Mouse (Mus musculus) hindbrain, embryonic 15.5 days (tissue): Measurements from ENCODE around the gene Zfp950. TPM values are rescaled to one million over a fixed set of nuclear protein-coding genes. Genes with fewer than 3 reads are reported as not detected.

ENCODE experiments used
- ATAC-seq: fragments of 200-750 bp; cut with Nextera tagmentation; 2 replicates; pipeline ENCODE4 v1.8.0; 2017; ENCODE audit warnings: low read depth, moderate number of reproducible peaks, moderate TSS enrichment; ENCODE audit not compliant: low FRiP score
- H3K27ac ChIP-seq: fragments of 300-500 bp; sonication (generic); replicated peaks from 2 replicates; pipeline ENCODE4 v1.5.1; 2015; ENCODE audit warnings: mild to moderate bottlenecking, inconsistent platforms
- H3K27me3 ChIP-seq: fragments of 300-500 bp; sonication (generic); 2 replicates; pipeline ENCODE4 v1.6.1; 2015; ENCODE audit warnings: control low read depth, inconsistent platforms
- H3K36me3 ChIP-seq: fragments of 300-500 bp; sonication (generic); 2 replicates; pipeline ENCODE4 v1.6.1; 2015; ENCODE audit warnings: control low read depth, inconsistent platforms
- H3K4me1 ChIP-seq: fragments of 300-500 bp; sonication (generic); replicated peaks from 2 replicates; pipeline ENCODE4 v1.6.1; 2015; ENCODE audit warnings: control low read depth, inconsistent platforms
- H3K4me2 ChIP-seq: fragments of 300-500 bp; sonication (generic); 2 replicates; pipeline ENCODE4 v1.6.1; 2015; ENCODE audit warnings: moderate library complexity, mild to moderate bottlenecking, inconsistent platforms
- H3K4me3 ChIP-seq: fragments of 300-500 bp; sonication (generic); 2 replicates; pipeline ENCODE4 v1.5.1; 2015; ENCODE audit warnings: mild to moderate bottlenecking, inconsistent platforms
- H3K9ac ChIP-seq: fragments of 300-500 bp; sonication (generic); 2 replicates; pipeline ENCODE4 v1.6.1; 2015; ENCODE audit warnings: inconsistent platforms
- H3K9me3 ChIP-seq: fragments of 300-500 bp; sonication (generic); 2 replicates; pipeline ENCODE4 v1.6.1; 2016; ENCODE audit warnings: control low read depth, inconsistent platforms
- WGBS: fragments of 180-500 bp; shearing (Covaris S2); methylation state at CpG from one replicate; pipeline ENCODE4 v1.1.7; 2015; 5-methylcytosine and 5-hydroxymethylcytosine counted together
- polyA plus RNA-seq: library from polyadenylated mRNA; unstranded; fragments of >200 nt; fragmentation: Nextera tagmentation; extraction: Ambion mirVana; gene quantifications from 2 replicates; pipeline ENCODE4 v1.2.1, GENCODE M21; 2015

Zfp950 gene
- polyA plus RNA-seq, 1 experiment from 2014 or later, result 47.7 TPM

GRCm38 (mm10) chr19:61089001-61089400 is 51.6 kb downstream of the Zfp950 start:
- Histone ChIP-seq H3K4me1 (no peaks in the 10 kb centered on the region), H3K9me3 (no peaks in the 10 kb centered on the region), H3K4me2 (no peak overlapping the region), H3K36me3 (peaks cover 16% of the 10 kb centered on the region; the same call in 1 of the 2 replicates), H3K27ac (no peak overlapping the region), H3K9ac (no peak overlapping the region), H3K4me3 (no peak overlapping the region), H3K27me3 (no peaks in the 10 kb centered on the region)
- 94% methylated on average over 3 of the region's 3 CpGs for WGBS
- ATAC-seq, result no peak

GRCm38 (mm10) chr19:61087781-61088180 is 52.9 kb downstream of the Zfp950 start:
- peaks cover 16% of the 10 kb centered on the region; the same call in 1 of the 2 replicates for H3K36me3 ChIP-seq

GRCm38 (mm10) chr19:61085217-61085616 is 55.4 kb downstream of the Zfp950 start:
- ATAC-seq, result no peak
- WGBS, result 82% methylated on average over 2 of the region's 2 CpGs
- H3K4me2 ChIP-seq, result no peak overlapping the region
- H3K36me3 ChIP-seq, result peaks cover 11% of the 10 kb centered on the region; the same call in 1 of the 2 replicates
- H3K27me3 ChIP-seq, result no peaks in the 10 kb centered on the region
- H3K4me3 ChIP-seq, result no peak overlapping the region
- H3K4me1 ChIP-seq, result no peaks in the 10 kb centered on the region
- H3K9ac ChIP-seq, result no peak overlapping the region
- H3K27ac ChIP-seq, result no peak overlapping the region
- H3K9me3 ChIP-seq, result no peaks in the 10 kb centered on the region

More at GRCm38 (mm10) chr19:61087781-61088180, 52.9 kb downstream of the Zfp950 start:
- Histone ChIP-seq H3K4me2 (no peak overlapping the region), H3K27me3 (no peaks in the 10 kb centered on the region), H3K4me1 (no peaks in the 10 kb centered on the region), H3K4me3 (no peak overlapping the region), H3K27ac (no peak overlapping the region), H3K9ac (no peak overlapping the region), H3K9me3 (no peaks in the 10 kb centered on the region)
- WGBS, result 85% methylated on average over 1 of the region's 1 CpGs
- ATAC-seq, result no peak

- no peak overlapping the region for H3K27ac ChIP-seq
- H3K9ac ChIP-seq, result no peak overlapping the region
- peaks cover 11% of the 10 kb centered on the region; the same call in 1 of the 2 replicates for H3K36me3 ChIP-seq
- no peak overlapping the region for H3K4me2 ChIP-seq
- H3K4me3 ChIP-seq, result no peak overlapping the region
- H3K4me1 ChIP-seq, result no peaks in the 10 kb centered on the region
- WGBS, result 53% methylated on average over 4 of the region's 4 CpGs
- H3K9me3 ChIP-seq, result no peaks in the 10 kb centered on the region
- peak; percentile 83; the same call in 1 of the 2 replicates for ATAC-seq
- no peaks in the 10 kb centered on the region for H3K27me3 ChIP-seq
Measured at GRCm38 (mm10) chr19:61084149-61084940, 56.3 kb downstream of the Zfp950 start.

- Histone ChIP-seq H3K4me1 (no peaks in the 10 kb centered on the region), H3K27ac (no peak overlapping the region), H3K9ac (no peak overlapping the region), H3K9me3 (no peaks in the 10 kb centered on the region), H3K4me2 (no peak overlapping the region), H3K36me3 (peaks cover 11% of the 10 kb centered on the region; the same call in 1 of the 2 replicates), H3K4me3 (no peak overlapping the region), H3K27me3 (no peaks in the 10 kb centered on the region)
- WGBS, result 94% methylated on average over 8 of the region's 8 CpGs
- ATAC-seq, result no peak
Measured at GRCm38 (mm10) chr19:61083006-61083405, 57.6 kb downstream of the Zfp950 start.

- no peak overlapping the region for H3K4me3 ChIP-seq
- no peaks in the 10 kb centered on the region for H3K27me3 ChIP-seq
- H3K9me3 ChIP-seq, result no peaks in the 10 kb centered on the region
- no peak for ATAC-seq
- H3K27ac ChIP-seq, result no peak overlapping the region
- no peak overlapping the region for H3K9ac ChIP-seq
- H3K4me1 ChIP-seq, result no peaks in the 10 kb centered on the region
- H3K4me2 ChIP-seq, result no peak overlapping the region
- no peaks in the 10 kb centered on the region for H3K36me3 ChIP-seq
- WGBS, result 96% methylated on average over 5 of the region's 5 CpGs
Measured at GRCm38 (mm10) chr19:61080251-61080749, 60.3 kb downstream of the Zfp950 start.

GRCm38 (mm10) chr19:61078622-61079021 is 62.0 kb downstream of the Zfp950 start:
- 92% methylated on average over 3 of the region's 3 CpGs for WGBS
- H3K4me2 ChIP-seq, result no peak overlapping the region
- H3K4me1 ChIP-seq, result no peaks in the 10 kb centered on the region
- H3K27ac ChIP-seq, result no peak overlapping the region
- no peak for ATAC-seq
- H3K9ac ChIP-seq, result no peak overlapping the region
- H3K36me3 ChIP-seq, result no peaks in the 10 kb centered on the region
- no peak overlapping the region for H3K4me3 ChIP-seq
- no peaks in the 10 kb centered on the region for H3K27me3 ChIP-seq
- H3K9me3 ChIP-seq, result no peaks in the 10 kb centered on the region

GRCm38 (mm10) chr19:61065011-61065410 is 75.6 kb downstream of the Zfp950 start:
- no peaks in the 10 kb centered on the region for H3K27me3 ChIP-seq
- no peak overlapping the region for H3K4me3 ChIP-seq
- H3K27ac ChIP-seq, result no peak overlapping the region
- no peaks in the 10 kb centered on the region for H3K4me1 ChIP-seq
- no peak overlapping the region for H3K4me2 ChIP-seq
- WGBS, result 81% methylated on average over 1 of the region's 1 CpGs
- H3K9me3 ChIP-seq, result no peaks in the 10 kb centered on the region
- H3K9ac ChIP-seq, result no peak overlapping the region
- no peak for ATAC-seq
- 0 out of 2 replicates have a peak, but pooled peaks cover 2% of the 10 kb centered on the region for H3K36me3 ChIP-seq

- Histone ChIP-seq H3K4me2 (no peak overlapping the region), H3K4me1 (no peaks in the 10 kb centered on the region), H3K27me3 (no peaks in the 10 kb centered on the region), H3K36me3 (0 out of 2 replicates have a peak, but pooled peaks cover 2% of the 10 kb centered on the region), H3K4me3 (no peak overlapping the region), H3K9ac (no peak overlapping the region), H3K9me3 (no peaks in the 10 kb centered on the region), H3K27ac (no peak overlapping the region)
- 86% methylated on average over 3 of the region's 3 CpGs for WGBS
- no peak for ATAC-seq
Measured at GRCm38 (mm10) chr19:61064386-61064785, 76.3 kb downstream of the Zfp950 start.

GRCm38 (mm10) chr19:61057581-61057980 is 83.1 kb downstream of the Zfp950 start:
- no peaks in the 10 kb centered on the region for H3K36me3 ChIP-seq
- no peak overlapping the region for H3K9ac ChIP-seq
- 26% methylated on average over 3 of the region's 3 CpGs for WGBS
- no peak overlapping the region for H3K27ac ChIP-seq
- no peak for ATAC-seq
- no peaks in the 10 kb centered on the region for H3K27me3 ChIP-seq
- no peak overlapping the region for H3K4me3 ChIP-seq
- H3K9me3 ChIP-seq, result no peaks in the 10 kb centered on the region
- H3K4me1 ChIP-seq, result no peaks in the 10 kb centered on the region
- no peak overlapping the region for H3K4me2 ChIP-seq

GRCm38 (mm10) chr19:61056783-61057410 is 83.7 kb downstream of the Zfp950 start:
- 70% methylated on average over 5 of the region's 5 CpGs for WGBS
- Histone ChIP-seq H3K4me1 (no peaks in the 10 kb centered on the region), H3K4me3 (no peak overlapping the region), H3K36me3 (no peaks in the 10 kb centered on the region), H3K9ac (no peak overlapping the region), H3K27me3 (no peaks in the 10 kb centered on the region), H3K4me2 (no peak overlapping the region), H3K9me3 (no peaks in the 10 kb centered on the region), H3K27ac (no peak overlapping the region)
- no peak for ATAC-seq

GRCm38 (mm10) chr19:61052786-61053185 is 87.9 kb downstream of the Zfp950 start:
- no peak overlapping the region for H3K4me2 ChIP-seq
- no peaks in the 10 kb centered on the region for H3K4me1 ChIP-seq
- no peaks in the 10 kb centered on the region for H3K36me3 ChIP-seq
- ATAC-seq, result no peak
- no peaks in the 10 kb centered on the region for H3K9me3 ChIP-seq
- no peaks in the 10 kb centered on the region for H3K27me3 ChIP-seq
- no peak overlapping the region for H3K9ac ChIP-seq
- no peak overlapping the region for H3K27ac ChIP-seq
- no peak overlapping the region for H3K4me3 ChIP-seq
